Mouse (Mus musculus) heart, embryonic 10.5 days (tissue): ENCODE results near the gene Zfp346. TPM values are rescaled to one million over a fixed set of nuclear protein-coding genes. Genes with fewer than 3 reads are reported as not detected.
A peak's percentile ranks its signal among the peaks of the same experiment; 100 is the strongest.
"Not testable (repeated sequence)": the region's sequence is repeated elsewhere in the genome, so short reads cannot be mapped to it uniquely, and the experiment has no call there.

Source experiments
- DNase-seq: peaks from one replicate; pipeline ENCODE4 v3.0.0-alpha.2; 2017; ENCODE audit warnings: low spot score
- H3K27ac ChIP-seq: fragments of 300-500 bp; sonication (generic); 2 replicates; pipeline ENCODE4 v1.5.1; 2016; ENCODE audit warnings: mild to moderate bottlenecking
- H3K27me3 ChIP-seq: fragments of 300-500 bp; sonication (generic); 2 replicates; pipeline ENCODE4 v1.6.1; 2016; ENCODE audit warnings: mild to moderate bottlenecking; ENCODE audit not compliant: poor library complexity, insufficient read depth, severe bottlenecking
- H3K36me3 ChIP-seq: fragments of 300-500 bp; sonication (generic); 2 replicates; pipeline ENCODE4 v1.6.1; 2016; ENCODE audit warnings: mild to moderate bottlenecking, moderate library complexity
- H3K4me1 ChIP-seq: fragments of 300-500 bp; sonication (generic); 2 replicates; pipeline ENCODE4 v1.6.1; 2016; ENCODE audit warnings: mild to moderate bottlenecking
- H3K4me3 ChIP-seq: fragments of 300-500 bp; sonication (generic); 2 replicates; pipeline ENCODE4 v1.5.1; 2016; ENCODE audit warnings: mild to moderate bottlenecking, moderate library complexity
- H3K9me3 ChIP-seq: fragments of 300-500 bp; sonication (generic); 2 replicates; pipeline ENCODE4 v1.6.1; 2016; ENCODE audit warnings: mild to moderate bottlenecking, moderate library complexity
- WGBS: fragments of 180-500 bp; shearing (Covaris S2); methylation state at CpG from one replicate; pipeline ENCODE4 v1.1.7; 2016; 5-methylcytosine and 5-hydroxymethylcytosine counted together
- polyA plus RNA-seq: library from polyadenylated mRNA; unstranded; fragments of >200 nt; fragmentation: Nextera tagmentation; extraction: Ambion mirVana; gene quantifications from 2 replicates; pipeline ENCODE4 v1.2.1, GENCODE M21; 2016

The Zfp346 gene
- 18.1 and 20.4 TPM in 2 replicates for polyA plus RNA-seq

DNA sequence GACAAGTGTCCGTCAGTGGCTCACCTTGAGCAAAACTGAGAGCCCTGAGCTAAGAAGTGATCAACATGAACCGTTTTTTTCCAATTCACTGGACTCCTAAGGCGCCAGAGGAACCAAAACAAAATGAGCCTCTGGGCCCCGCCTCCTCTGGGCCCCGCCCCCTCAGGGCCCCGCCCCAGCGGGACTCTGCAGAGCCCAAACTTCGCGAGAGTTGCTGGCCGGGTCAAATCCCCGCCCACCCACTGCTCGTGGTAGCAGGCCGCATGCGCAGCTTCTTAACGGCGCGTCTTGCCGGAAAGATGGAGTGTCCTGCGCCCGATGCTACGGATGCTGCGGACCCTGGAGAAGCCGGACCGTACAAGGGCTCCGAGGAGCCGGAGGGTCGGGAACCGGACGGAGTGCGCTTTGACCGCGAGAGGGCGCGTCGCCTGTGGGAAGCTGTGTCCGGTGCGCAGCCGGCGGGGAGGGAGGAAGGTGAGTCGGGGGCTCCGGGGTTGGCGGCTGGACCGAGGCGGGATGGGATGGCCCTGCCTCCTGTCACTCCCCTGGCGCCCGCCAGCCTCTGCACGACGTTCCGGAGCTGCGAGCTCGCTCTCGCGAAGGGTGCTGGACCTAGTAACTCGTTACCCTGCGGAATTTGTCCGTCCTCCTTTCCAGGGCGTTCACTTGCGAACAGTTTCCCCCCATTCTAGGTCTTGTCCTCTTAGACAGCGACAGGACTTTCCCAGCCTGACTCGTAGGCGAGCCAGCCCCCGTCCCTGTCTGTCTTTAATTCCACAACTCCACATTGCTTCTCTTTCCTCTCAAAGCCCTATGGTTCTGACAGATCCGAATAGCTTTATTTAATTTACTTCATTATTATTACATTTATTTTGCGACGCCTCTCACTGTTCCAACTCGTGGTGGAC, at the start of gene Zfp346:
Gene Zfp346, plus strand, starts transcription at position 267 of the 908 bp plus-strand sequence.
- Histone ChIP-seq H3K4me3 (peak within 1 kb of the TSS; percentile 77), H3K9me3 (no peaks in the 10 kb centered on the region), H3K4me1 (peaks cover 23% of the 10 kb centered on the region), H3K36me3 (peaks cover 16% of the 10 kb centered on the region), H3K27me3 (no peaks in the 10 kb centered on the region), H3K27ac (peak within 1 kb of the TSS; percentile 93)
- 1% methylated on average over 66 of the region's 66 CpGs for WGBS
- DNase-seq = peak; percentile 98

DNA sequence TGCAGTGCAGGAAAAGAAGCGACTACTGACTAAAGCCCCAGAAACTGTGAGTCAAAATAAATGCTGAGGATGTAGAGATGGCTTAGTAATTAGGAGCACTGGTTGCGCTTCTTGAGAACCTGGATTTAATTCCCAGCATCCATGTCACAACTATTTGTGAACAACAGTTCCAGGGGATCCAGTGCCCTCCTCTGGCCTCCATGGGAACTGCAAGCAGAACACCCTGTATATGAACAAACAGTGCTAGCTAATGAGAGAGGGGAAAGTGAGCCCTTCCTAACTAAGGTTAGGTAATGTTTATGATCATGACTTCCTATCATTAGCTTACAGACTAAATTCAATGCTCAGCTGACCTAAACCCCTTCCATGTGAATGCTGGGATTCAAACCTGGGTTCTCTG, 47.1 kb upstream of the Zfp346 start:
- Histone ChIP-seq H3K4me1 (no peaks in the 10 kb centered on the region), H3K4me3 (no peak overlapping the region), H3K9me3 (no peaks in the 10 kb centered on the region), H3K27ac (no peak overlapping the region), H3K36me3 (peaks cover 15% of the 10 kb centered on the region; the same call in 1 of the 2 replicates), H3K27me3 (no peaks in the 10 kb centered on the region)
- no peak for DNase-seq
- WGBS = 86% methylated on average over 2 of the region's 2 CpGs

DNA sequence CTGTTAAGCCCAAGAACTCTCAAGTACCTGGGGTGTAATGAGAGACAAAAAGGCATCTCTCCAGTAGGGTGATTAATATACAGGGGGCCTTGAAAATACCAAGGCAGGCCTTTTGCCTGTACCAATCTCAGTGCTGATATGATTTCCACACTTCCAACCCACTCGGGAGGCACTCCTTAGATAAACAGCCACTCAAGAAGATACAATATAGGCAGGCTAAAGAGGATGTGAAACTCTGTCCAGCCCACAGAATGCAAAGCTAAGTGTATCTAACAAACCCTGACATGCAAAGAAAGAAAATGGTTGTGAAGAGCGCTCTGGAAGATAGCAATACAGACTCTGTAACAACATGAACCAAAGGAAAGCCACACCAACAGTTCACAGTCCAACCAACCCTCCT, 41.8 kb upstream of the Zfp346 start:
- Histone ChIP-seq H3K4me3 (no peak overlapping the region), H3K9me3 (no peaks in the 10 kb centered on the region), H3K36me3 (peaks cover under 1% of the 10 kb centered on the region; the same call in 1 of the 2 replicates), H3K27ac (no peak overlapping the region), H3K27me3 (no peaks in the 10 kb centered on the region), H3K4me1 (no peaks in the 10 kb centered on the region)
- WGBS = 76% methylated on average over 2 of the region's 2 CpGs
- DNase-seq = no peak

GRCm38 (mm10) chr13:55069719-55070118, 35.4 kb upstream of the Zfp346 start:
- no peak for DNase-seq

GRCm38 (mm10) chr13:55071322-55071721, 33.8 kb upstream of the Zfp346 start:
- H3K4me3 ChIP-seq = no peak overlapping the region
- no peaks in the 10 kb centered on the region for H3K27me3 ChIP-seq
- H3K27ac ChIP-seq = no peak overlapping the region
- no peaks in the 10 kb centered on the region for H3K4me1 ChIP-seq
- H3K36me3 ChIP-seq = peaks cover 9% of the 10 kb centered on the region; the same call in 1 of the 2 replicates
- no peak for DNase-seq
- 7% methylated on average over 3 of the region's 3 CpGs for WGBS
- no peaks in the 10 kb centered on the region for H3K9me3 ChIP-seq

More at GRCm38 (mm10) chr13:55069719-55070118, 35.4 kb upstream of the Zfp346 start:
- Histone ChIP-seq H3K36me3 (no peaks in the 10 kb centered on the region), H3K4me3 (no peak overlapping the region), H3K27ac (no peak overlapping the region), H3K4me1 (no peaks in the 10 kb centered on the region), H3K9me3 (no peaks in the 10 kb centered on the region), H3K27me3 (no peaks in the 10 kb centered on the region)
- 62% methylated on average over 7 of the region's 7 CpGs for WGBS

DNA sequence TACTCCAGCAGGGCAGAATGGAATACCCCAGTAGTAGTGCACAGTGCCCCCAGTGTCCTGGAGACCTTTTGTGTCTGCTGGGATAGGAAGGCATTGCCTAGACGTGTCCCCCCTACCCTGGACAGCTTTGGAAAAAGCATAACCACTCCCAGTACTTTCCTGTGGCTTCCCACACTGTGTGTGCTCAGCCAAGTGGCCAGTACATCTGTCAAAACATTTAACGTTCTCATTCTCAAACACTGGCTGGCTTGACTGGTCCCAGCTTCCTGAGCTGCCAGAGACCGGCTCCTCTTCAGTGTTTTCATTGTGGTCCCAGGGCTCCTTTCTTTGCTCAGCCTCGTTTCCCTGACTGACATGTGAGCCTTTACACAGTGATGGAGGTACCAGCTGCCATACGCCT, 29.5 kb upstream of the Zfp346 start:
- no peaks in the 10 kb centered on the region for H3K27me3 ChIP-seq
- no peak for DNase-seq
- 57% methylated on average over 5 of the region's 5 CpGs for WGBS
- peaks cover 9% of the 10 kb centered on the region; the same call in 1 of the 2 replicates for H3K36me3 ChIP-seq
- no peaks in the 10 kb centered on the region for H3K4me1 ChIP-seq
- no peaks in the 10 kb centered on the region for H3K9me3 ChIP-seq
- H3K4me3 ChIP-seq = no peak overlapping the region
- no peak overlapping the region for H3K27ac ChIP-seq

- no peaks in the 10 kb centered on the region for H3K27me3 ChIP-seq
- peaks cover 17% of the 10 kb centered on the region for H3K36me3 ChIP-seq
- H3K4me1 ChIP-seq = no peaks in the 10 kb centered on the region
- no peaks in the 10 kb centered on the region for H3K9me3 ChIP-seq
- DNase-seq = no peak
- WGBS = 85% methylated on average over 4 of the region's 4 CpGs
- H3K4me3 ChIP-seq = no peak overlapping the region
- H3K27ac ChIP-seq = no peak overlapping the region
These were observed 12.5 kb upstream of the Zfp346 start for GRCm38 (mm10) chr13:55092588-55092987.

- H3K4me3 ChIP-seq, DNase-seq, H3K9me3 ChIP-seq, H3K27ac ChIP-seq, H3K36me3 ChIP-seq, H3K27me3 ChIP-seq: not testable (repeated sequence)
- WGBS = 87% methylated on average over 3 of the region's 3 CpGs
- peaks cover 10% of the 10 kb centered on the region; the same call in 1 of the 2 replicates for H3K4me1 ChIP-seq
These were observed 7.3 kb upstream of the Zfp346 start for GRCm38 (mm10) chr13:55097841-55098240.

- peak; percentile 80 for DNase-seq
These were observed 5.9 kb upstream of the Zfp346 start for GRCm38 (mm10) chr13:55099066-55099725.

DNA sequence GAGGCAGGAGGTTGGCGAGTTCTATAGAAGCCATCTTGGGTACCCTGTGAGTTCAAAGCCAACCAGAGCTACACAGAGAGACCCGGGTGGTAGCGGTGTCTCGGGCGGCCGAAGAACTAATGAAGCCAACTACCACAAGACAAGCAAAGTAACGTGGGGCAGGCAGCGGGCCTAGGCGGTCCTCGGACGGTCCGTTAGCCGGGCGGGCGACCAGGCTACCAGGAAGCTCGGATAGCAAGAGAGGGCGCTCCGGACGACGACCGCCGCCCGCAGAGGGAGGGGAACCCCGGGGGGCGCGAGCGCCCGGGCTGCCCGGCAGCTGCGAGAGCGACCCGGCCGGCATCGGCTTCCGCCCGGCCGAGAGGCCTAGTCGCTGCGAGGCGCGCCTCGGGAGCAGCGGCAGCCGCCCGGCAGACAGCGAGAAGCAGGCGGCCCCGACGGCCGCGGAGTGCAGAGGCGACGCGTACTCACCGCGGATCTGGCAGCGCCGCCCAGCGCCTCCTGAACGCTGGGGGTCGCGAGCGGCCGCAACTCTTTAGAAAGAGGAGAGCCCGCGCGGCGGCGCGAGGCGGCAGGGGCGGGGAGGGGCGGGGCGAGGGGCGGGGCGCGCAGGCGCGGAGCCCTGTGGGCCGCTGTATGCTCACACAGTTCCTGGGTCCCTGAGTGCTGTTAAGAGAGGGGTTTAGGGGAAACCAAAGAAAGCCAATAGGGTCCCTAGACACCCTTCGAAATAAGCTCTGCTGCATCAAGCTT, 5.2 kb upstream of the Zfp346 start, which contains the start of gene Uimc1:
Gene Uimc1, minus strand, starts transcription at position 575 of the 753 bp plus-strand sequence.
- peaks cover 10% of the 10 kb centered on the region; the same call in 1 of the 2 replicates for H3K4me1 ChIP-seq
- H3K27ac ChIP-seq = peak within 1 kb of the TSS; percentile 97
- H3K9me3 ChIP-seq = no peaks in the 10 kb centered on the region
- peak within 1 kb of the TSS; percentile 92 for H3K4me3 ChIP-seq
- peak; percentile 94 for DNase-seq
- H3K27me3 ChIP-seq = no peaks in the 10 kb centered on the region
- no peaks in the 10 kb centered on the region for H3K36me3 ChIP-seq
- WGBS = under 1% methylated on average over 77 of the region's 81 CpGs

More at GRCm38 (mm10) chr13:55099066-55099725, 5.9 kb upstream of the Zfp346 start:
- Histone ChIP-seq H3K4me3 (peak overlapping the region; percentile 92), H3K4me1 (peaks cover 10% of the 10 kb centered on the region; the same call in 1 of the 2 replicates), H3K36me3 (no peaks in the 10 kb centered on the region), H3K27me3 (no peaks in the 10 kb centered on the region), H3K27ac (peak overlapping the region; percentile 97), H3K9me3 (no peaks in the 10 kb centered on the region)
- WGBS = 30% methylated on average over 20 of the region's 20 CpGs

- Histone ChIP-seq H3K27ac (no peak overlapping the region), H3K36me3 (no peaks in the 10 kb centered on the region), H3K9me3 (no peaks in the 10 kb centered on the region), H3K4me1 (peaks cover 18% of the 10 kb centered on the region), H3K4me3 (no peak overlapping the region), H3K27me3 (no peaks in the 10 kb centered on the region)
- WGBS = 88% methylated on average over 11 of the region's 11 CpGs
- DNase-seq = no peak
These were observed 3.5 kb upstream of the Zfp346 start for GRCm38 (mm10) chr13:55101627-55102026.

- Histone ChIP-seq H3K9me3 (no peaks in the 10 kb centered on the region), H3K27me3 (no peaks in the 10 kb centered on the region), H3K27ac (no peak overlapping the region), H3K4me1 (peaks cover 26% of the 10 kb centered on the region), H3K4me3 (no peak overlapping the region), H3K36me3 (no peaks in the 10 kb centered on the region)
- 90% methylated on average over 3 of the region's 3 CpGs for whole genome bisulfite sequencing
- DNase-seq = no peak
These were observed 2.7 kb upstream of the Zfp346 start for GRCm38 (mm10) chr13:55102366-55102765.
